Mouse (Mus musculus): ENCODE data around the gene Cacnb2.

The Cacnb2 gene

DNA sequence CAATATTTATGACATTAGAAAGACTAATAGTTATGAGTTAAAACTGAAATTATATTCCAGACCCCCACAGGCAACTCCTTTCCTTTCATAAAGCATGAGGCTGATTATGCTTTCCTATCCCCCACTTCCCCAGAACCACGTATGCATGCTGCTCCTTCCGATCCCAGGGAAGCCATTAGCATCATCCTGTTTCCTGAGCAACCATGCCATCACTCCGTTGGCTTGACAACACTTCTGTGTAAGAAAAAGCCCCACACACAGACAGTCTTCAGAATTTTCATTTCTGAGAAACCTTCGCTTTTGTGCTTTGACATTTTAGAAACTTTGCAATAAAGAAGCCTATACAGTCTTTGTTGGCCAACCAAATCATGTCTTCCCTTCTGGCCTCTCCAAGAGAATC is 393.1 kb downstream of the Cacnb2 start:
- DNase-seq: no peak

DNA sequence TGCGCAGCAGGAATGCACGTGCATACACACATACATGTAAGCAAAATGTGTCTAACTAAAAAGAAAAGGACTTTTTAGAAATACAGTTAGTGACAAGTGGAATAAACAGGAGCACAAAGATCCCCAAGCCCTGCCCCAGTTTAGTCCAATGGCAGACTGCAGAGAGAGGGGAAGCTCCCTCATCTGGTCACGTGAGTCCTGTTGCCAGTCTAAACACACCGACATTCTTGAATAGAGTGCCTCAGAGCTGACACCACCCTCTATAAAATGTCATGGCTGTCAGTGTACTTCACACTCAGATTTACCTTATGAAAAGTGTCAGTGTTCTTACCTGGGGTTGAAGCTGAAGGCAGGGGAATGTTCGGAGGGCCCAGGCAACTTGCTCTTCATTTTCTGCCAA is 394.9 kb downstream of the Cacnb2 start:
- no peak for DNase-seq

DNA sequence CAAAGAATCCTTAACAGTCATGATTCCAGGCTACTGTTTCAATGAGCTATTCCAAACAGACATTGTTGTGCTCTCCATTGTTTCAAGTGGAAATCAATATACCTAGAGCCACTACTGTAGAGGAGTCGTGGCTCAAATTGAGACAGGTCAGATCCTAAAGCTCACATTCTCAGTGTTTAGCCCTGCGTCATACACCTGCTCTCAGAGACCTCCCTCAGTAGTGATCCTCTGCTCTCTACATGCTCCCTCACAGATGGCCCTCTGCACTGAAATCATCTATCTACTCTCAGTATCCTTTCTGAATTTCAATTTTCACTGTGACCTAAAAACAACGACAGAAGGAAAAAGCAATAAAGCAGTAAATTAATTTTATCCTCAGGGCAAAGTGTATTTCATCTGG is 404.6 kb downstream of the Cacnb2 start:
- DNase-seq: no peak

DNA sequence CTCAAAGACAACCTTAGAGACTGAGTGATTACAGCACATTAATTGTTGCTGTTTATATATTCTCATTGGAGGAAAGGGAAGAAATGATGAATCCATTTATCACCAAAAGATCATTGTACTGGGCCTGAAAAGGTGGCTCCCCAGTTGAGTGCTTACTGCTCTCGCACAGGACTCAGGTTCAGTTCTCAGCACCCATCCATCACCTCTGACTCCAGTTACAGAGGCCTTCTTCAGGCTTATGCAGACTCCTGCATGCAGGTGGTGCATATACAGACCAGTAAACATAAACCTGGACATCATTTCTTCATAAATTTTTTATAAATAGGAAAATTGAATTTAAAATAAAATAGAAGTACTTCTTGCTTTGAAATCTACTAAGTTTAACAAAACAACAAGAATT is 405.2 kb downstream of the Cacnb2 start:
- no peak for DNase-seq

DNA sequence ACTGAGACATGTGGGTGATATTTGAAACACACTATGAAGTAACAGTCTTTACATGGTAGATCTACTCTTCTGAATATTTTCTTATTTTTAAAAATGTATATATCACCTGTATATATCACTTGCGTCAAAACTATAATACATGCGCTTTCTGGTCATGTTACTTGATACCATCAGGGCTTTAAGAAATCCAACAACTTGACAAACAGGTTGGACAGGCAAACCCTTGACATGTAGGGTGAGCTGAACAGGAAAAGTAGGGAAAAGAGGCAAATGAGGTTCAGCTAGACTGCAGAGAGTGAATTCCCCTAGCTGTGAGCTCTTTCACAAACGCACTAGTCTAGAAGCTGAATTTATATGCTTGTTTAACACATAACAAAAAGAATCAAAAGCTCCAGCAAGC is 423.9 kb downstream of the Cacnb2 start:
- DNase-seq: no peak

DNA sequence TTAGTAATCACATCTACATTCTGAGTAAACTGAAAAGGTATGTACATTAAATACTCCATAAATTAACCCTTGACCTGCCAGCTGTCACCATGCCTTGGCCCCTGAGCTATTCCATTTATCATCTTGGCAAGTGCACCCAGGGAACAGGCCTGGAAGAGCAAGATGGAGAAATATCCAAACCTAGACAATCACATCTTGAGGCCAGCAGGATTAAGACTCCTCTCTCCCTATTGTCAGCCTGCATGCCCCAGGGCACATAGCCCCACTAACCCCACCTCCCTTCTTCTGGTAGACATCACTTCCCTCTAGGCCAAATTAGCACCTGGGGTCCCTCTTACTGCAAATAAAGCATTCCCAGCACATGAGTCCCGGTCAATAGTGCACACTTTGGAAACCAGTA is 424.9 kb downstream of the Cacnb2 start:
- DNase-seq: no peak
